Mouse (Mus musculus) stomach, embryonic 14.5 days (tissue): ENCODE measurements around the gene Camsap2. TPM values are rescaled to one million over a fixed set of nuclear protein-coding genes. Genes with fewer than 3 reads are reported as not detected.
A peak's percentile ranks its signal among the peaks of the same experiment; 100 is the strongest.

Experiments used
- ATAC-seq: fragments of 200-750 bp; cut with Nextera tagmentation; 2 replicates; pipeline ENCODE4 v1.8.0; 2017; ENCODE audit warnings: low read depth, moderate TSS enrichment; ENCODE audit not compliant: insufficient number of reproducible peaks, insufficient read depth, low FRiP score
- H3K27ac ChIP-seq: fragments of 300-500 bp; sonication (generic); 2 replicates; pipeline ENCODE4 v1.5.1; 2014; ENCODE audit warnings: mild to moderate bottlenecking, low read length, moderate library complexity, mixed read lengths
- H3K27me3 ChIP-seq: fragments of 300-500 bp; sonication (generic); 2 replicates; pipeline ENCODE4 v1.6.1; 2014; ENCODE audit warnings: low read length, control low read depth, mixed read lengths; ENCODE audit not compliant: control insufficient read depth, insufficient read depth
- H3K36me3 ChIP-seq: fragments of 300-500 bp; sonication (generic); 2 replicates; pipeline ENCODE4 v1.6.1; 2014; ENCODE audit warnings: mild to moderate bottlenecking, control low read depth, low read length, moderate library complexity, mixed read lengths; ENCODE audit not compliant: control insufficient read depth, insufficient read depth
- H3K4me1 ChIP-seq: fragments of 300-500 bp; sonication (generic); 2 replicates; pipeline ENCODE4 v1.6.1; 2014; ENCODE audit warnings: low read length, control low read depth, mixed read lengths; ENCODE audit not compliant: control insufficient read depth, insufficient read depth
- H3K4me2 ChIP-seq: fragments of 300-500 bp; sonication (generic); replicated peaks from 2 replicates; pipeline ENCODE4 v1.6.1; 2014; ENCODE audit warnings: low read depth, low read length, control low read depth
- H3K4me3 ChIP-seq: fragments of 300-500 bp; sonication (generic); 2 replicates; pipeline ENCODE4 v1.5.1; 2014; ENCODE audit warnings: low read depth, low read length, control low read depth
- H3K9ac ChIP-seq: fragments of 300-500 bp; sonication (generic); replicated peaks from 2 replicates; pipeline ENCODE4 v1.6.1; 2014; ENCODE audit warnings: low read depth, mild to moderate bottlenecking, control low read depth, low read length, moderate library complexity, mixed read lengths
- H3K9me3 ChIP-seq: fragments of 300-500 bp; sonication (generic); 2 replicates; pipeline ENCODE4 v1.6.1; 2016; ENCODE audit warnings: low read depth, low read length, control low read depth; ENCODE audit not compliant: control insufficient read depth
- WGBS: fragments of 180-500 bp; shearing (Covaris S2); extraction: QIAGEN DNeasy Blood & Tissue Kit; methylation state at CpG from one replicate; pipeline ENCODE4 v1.1.7; 2014; 5-methylcytosine and 5-hydroxymethylcytosine counted together
- polyA plus RNA-seq: library from polyadenylated mRNA; unstranded; fragments of >200 nt; fragmentation: Nextera tagmentation; extraction: Ambion mirVana; gene quantifications from 2 replicates; pipeline ENCODE4 v1.2.1, GENCODE M21; 2014

The Camsap2 gene
- polyA plus RNA-seq, 1 experiment from 2014 or later = 17.4 TPM

DNA sequence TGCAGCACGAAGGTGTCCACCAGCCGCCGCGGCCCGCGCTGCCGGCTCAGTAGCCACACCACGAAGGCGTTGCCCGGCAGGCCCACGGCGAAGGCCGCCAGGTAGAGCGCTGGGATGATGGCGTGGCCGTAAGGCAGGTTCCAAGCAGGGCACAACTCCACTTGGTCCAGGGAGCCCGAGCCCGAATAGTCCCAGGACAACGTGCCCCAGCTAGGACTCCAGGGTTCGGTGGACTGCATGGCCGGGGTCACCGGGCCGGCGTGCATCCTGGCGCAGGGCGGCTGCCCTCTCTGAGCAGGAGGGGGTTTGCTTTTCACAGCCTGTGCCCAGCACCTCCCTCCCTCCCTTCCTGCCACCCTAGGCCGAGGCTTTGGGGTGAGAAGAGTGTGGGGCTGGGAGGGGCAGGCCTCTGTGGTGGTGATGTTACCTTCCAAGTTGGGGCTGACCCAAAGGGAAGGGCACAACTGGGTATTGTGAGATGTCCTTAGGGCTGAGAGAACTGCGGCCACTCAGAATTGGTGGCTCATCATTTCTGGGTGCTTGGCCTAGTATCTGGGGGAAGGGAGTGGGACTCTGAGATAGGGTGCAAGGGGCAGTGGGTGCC lies 85.2 kb downstream of the Camsap2 start, which contains the start of gene Gpr25:
TSS of gene Gpr25 (minus strand) at position 239 of the 604 bp plus-strand sequence.
- H3K9me3 ChIP-seq = no peaks in the 10 kb centered on the region
- H3K4me2 ChIP-seq = peak within 1 kb of the TSS; percentile 97
- H3K27me3 ChIP-seq = peaks cover 27% of the 10 kb centered on the region
- WGBS = 8% methylated on average over 28 of the region's 28 CpGs
- peaks cover 6% of the 10 kb centered on the region; the same call in 1 of the 2 replicates for H3K4me1 ChIP-seq
- no peak within 1 kb of the TSS for H3K27ac ChIP-seq
- peak within 1 kb of the TSS; percentile 47 for H3K4me3 ChIP-seq
- ATAC-seq = peak; percentile 43
- H3K9ac ChIP-seq = 0 out of 2 replicates have a peak within 1 kb of the TSS, but pooled peaks have one; percentile 14
- H3K36me3 ChIP-seq = no peaks in the 10 kb centered on the region

- WGBS = under 1% methylated on average over 82 of the region's 95 CpGs
- peaks cover 29% of the 10 kb centered on the region for H3K27me3 ChIP-seq
- H3K4me1 ChIP-seq = peaks cover 6% of the 10 kb centered on the region; the same call in 1 of the 2 replicates
- no peaks in the 10 kb centered on the region for H3K36me3 ChIP-seq
- H3K4me2 ChIP-seq = peak overlapping the region; percentile 97
- H3K9me3 ChIP-seq = no peaks in the 10 kb centered on the region
- peak; percentile 78 for ATAC-seq
- no peak overlapping the region for H3K27ac ChIP-seq
- H3K4me3 ChIP-seq = peak overlapping the region; percentile 47
- H3K9ac ChIP-seq = 0 out of 2 replicates have a peak overlapping the region, but pooled peaks have one; percentile 14
Observed at GRCm38 (mm10) chr1:136259893-136260634, 85.8 kb downstream of the Camsap2 start.

DNA sequence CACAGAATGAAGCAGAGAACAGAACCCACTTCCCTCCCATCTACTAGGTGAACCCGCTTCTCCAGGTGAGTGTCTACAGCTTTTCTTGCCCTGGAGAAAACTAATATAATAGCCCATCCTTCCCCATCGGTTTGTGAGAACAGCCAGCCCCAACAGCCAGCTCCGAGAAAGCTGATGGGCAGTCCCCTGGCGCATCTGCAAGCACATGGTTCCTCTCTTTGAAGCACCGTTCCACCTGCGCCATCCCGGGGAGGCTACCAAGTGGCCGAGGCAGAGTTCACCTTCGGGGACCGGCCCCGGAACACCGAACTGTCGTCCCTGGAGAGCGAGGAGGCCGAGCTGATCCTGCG lies 86.4 kb downstream of the Camsap2 start:
- peaks cover 29% of the 10 kb centered on the region for H3K27me3 ChIP-seq
- no peak for ATAC-seq
- H3K9me3 ChIP-seq = no peaks in the 10 kb centered on the region
- peak overlapping the region; percentile 47 for H3K4me3 ChIP-seq
- H3K4me2 ChIP-seq = peak overlapping the region; percentile 97
- H3K27ac ChIP-seq = no peak overlapping the region
- no peaks in the 10 kb centered on the region for H3K36me3 ChIP-seq
- H3K9ac ChIP-seq = no peak overlapping the region
- peaks cover 6% of the 10 kb centered on the region; the same call in 1 of the 2 replicates for H3K4me1 ChIP-seq
- WGBS = 2% methylated on average over 16 of the region's 16 CpGs

DNA sequence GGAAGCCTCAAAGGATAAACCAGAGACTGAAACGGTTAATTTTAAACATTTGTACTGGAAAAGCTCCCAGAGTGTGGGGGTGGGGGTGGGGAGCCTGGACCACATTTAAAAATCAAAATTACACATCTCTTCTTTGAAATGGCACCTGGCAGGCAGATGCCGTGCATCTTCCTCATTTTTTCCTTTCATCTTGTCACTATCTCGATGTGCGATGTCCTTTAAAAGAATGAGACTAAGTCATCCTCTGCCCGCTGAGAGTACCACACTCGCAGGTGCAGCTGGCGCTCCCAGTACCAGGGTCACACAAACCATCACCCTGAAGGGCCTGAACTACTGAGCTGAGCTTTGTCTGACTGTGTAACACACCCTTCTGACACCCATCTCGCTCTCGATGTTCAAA lies 87.4 kb downstream of the Camsap2 start:
- Histone ChIP-seq H3K4me3 (no peak overlapping the region), H3K9me3 (no peaks in the 10 kb centered on the region), H3K27ac (no peak overlapping the region), H3K4me1 (peaks cover 6% of the 10 kb centered on the region; the same call in 1 of the 2 replicates), H3K9ac (no peak overlapping the region), H3K4me2 (no peak overlapping the region), H3K36me3 (no peaks in the 10 kb centered on the region), H3K27me3 (peaks cover 29% of the 10 kb centered on the region)
- WGBS = 66% methylated on average over 9 of the region's 9 CpGs
- no peak for ATAC-seq

DNA sequence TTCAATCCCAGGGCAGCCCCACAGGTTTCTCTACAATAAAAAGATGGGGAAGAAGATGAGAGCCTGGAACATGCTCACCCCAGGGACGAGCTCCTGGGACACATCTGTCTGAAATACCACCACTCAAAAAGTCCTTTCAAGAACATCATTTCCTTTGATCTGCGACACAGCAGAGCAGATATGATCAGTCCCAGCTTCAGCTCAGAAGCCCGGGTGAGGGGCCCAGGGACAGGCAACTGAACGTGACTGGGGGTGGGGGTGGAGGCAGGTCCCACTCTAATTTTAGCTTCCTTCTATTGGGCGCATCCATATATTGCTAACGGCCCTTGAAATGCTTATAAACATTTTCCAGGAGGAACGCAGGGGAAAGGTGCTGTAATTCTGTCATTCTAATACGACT lies 90.2 kb downstream of the Camsap2 start:
- no peak overlapping the region for H3K9ac ChIP-seq
- no peak overlapping the region for H3K4me3 ChIP-seq
- 50% methylated on average over 8 of the region's 8 CpGs for WGBS
- no peaks in the 10 kb centered on the region for H3K9me3 ChIP-seq
- no peak overlapping the region for H3K4me2 ChIP-seq
- no peaks in the 10 kb centered on the region for H3K36me3 ChIP-seq
- peaks cover 6% of the 10 kb centered on the region; the same call in 1 of the 2 replicates for H3K4me1 ChIP-seq
- H3K27ac ChIP-seq = no peak overlapping the region
- no peak for ATAC-seq
- H3K27me3 ChIP-seq = peaks cover 21% of the 10 kb centered on the region

DNA sequence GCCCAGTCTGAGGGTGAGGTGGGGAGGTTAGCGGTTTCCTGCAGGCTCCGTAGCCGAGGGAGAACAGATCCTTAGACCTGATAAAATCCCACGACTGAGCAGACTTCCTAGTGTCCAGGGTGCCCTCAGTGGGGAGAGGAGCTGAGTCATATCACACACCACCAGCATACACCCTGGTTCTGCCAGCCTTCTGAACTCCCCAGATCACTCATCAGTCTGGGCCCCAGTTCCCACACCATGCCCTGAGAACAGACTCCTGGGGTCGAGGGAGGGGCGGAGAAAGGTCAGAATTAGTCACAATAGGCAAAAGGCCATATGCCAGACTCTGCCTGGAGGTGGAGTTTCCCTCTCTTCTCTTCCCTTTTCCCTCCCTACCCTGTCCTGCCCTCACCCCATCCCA lies 90.7 kb downstream of the Camsap2 start:
- H3K9ac ChIP-seq = no peak overlapping the region
- WGBS = 38% methylated on average over 6 of the region's 6 CpGs
- H3K4me1 ChIP-seq = peaks cover 6% of the 10 kb centered on the region; the same call in 1 of the 2 replicates
- no peaks in the 10 kb centered on the region for H3K36me3 ChIP-seq
- peaks cover 16% of the 10 kb centered on the region for H3K27me3 ChIP-seq
- no peak for ATAC-seq
- no peak overlapping the region for H3K4me2 ChIP-seq
- H3K4me3 ChIP-seq = no peak overlapping the region
- H3K9me3 ChIP-seq = no peaks in the 10 kb centered on the region
- H3K27ac ChIP-seq = no peak overlapping the region

GRCm38 (mm10) chr1:136254503-136255065 lies 91.3 kb downstream of the Camsap2 start:
- Histone ChIP-seq H3K9me3 (no peaks in the 10 kb centered on the region), H3K4me2 (no peak overlapping the region), H3K9ac (no peak overlapping the region), H3K36me3 (no peaks in the 10 kb centered on the region), H3K27ac (no peak overlapping the region), H3K4me3 (no peak overlapping the region), H3K27me3 (peaks cover 10% of the 10 kb centered on the region; the same call in 1 of the 2 replicates), H3K4me1 (peaks cover under 1% of the 10 kb centered on the region; the same call in 1 of the 2 replicates)
- no peak for ATAC-seq
- WGBS = 64% methylated on average over 10 of the region's 10 CpGs

- Histone ChIP-seq H3K9ac (no peak overlapping the region), H3K4me3 (no peak overlapping the region), H3K36me3 (no peaks in the 10 kb centered on the region), H3K9me3 (no peaks in the 10 kb centered on the region), H3K27me3 (0 out of 2 replicates have a peak, but pooled peaks cover 5% of the 10 kb centered on the region), H3K4me2 (no peak overlapping the region), H3K4me1 (no peaks in the 10 kb centered on the region), H3K27ac (no peak overlapping the region)
- WGBS = 18% methylated on average over 2 of the region's 2 CpGs
- ATAC-seq = no peak
Observed at GRCm38 (mm10) chr1:136253472-136253871, 92.4 kb downstream of the Camsap2 start.
